Mouse (Mus musculus) megakaryocyte-erythroid progenitor cell, adult 5 weeks (primary cell): ENCODE data around the gene Hist1h2aa. TPM values are rescaled to one million over a fixed set of nuclear protein-coding genes. Genes with fewer than 3 reads are reported as not detected.

ENCODE experiments used
- polyA plus RNA-seq: library from polyadenylated mRNA; stranded (reverse); fragments of >175 nt; gene quantifications from 2 replicates; pipeline ENCODE4 v1.2.3, GENCODE M21; 2012

Gene Hist1h2aa
- polyA plus RNA-seq = not detected in 2 replicates

GRCm38 (mm10) chr13:23934211-23934520 lies at the start of gene Hist1h2aa:
Gene Hist1h2aa, plus strand, starts transcription at chr13:23934462.

GRCm38 (mm10) chr13:23914376-23915167 lies 19.7 kb upstream of the Hist1h2aa start, which contains the start of gene Slc17a4:
Gene Slc17a4, minus strand, starts transcription at chr13:23915009.

GRCm38 (mm10) chr13:23933421-23934210 lies 646 bp upstream of the Hist1h2aa start, which contains the start of gene Hist1h2ba:
Gene Hist1h2ba, minus strand, starts transcription at chr13:23934156.

Other genes with a start within 250 kb of the Hist1h2aa start
- gene Hist1h1t, start 238.6 kb upstream of the Hist1h2aa start, polyA plus RNA-seq = 0.27 TPM in 1 of 2 replicates, not detected in the other
- gene Hist1h4c, start 236.0 kb upstream of the Hist1h2aa start, polyA plus RNA-seq = 4.5 and 10.6 TPM in 2 replicates
- 8.0 and 15.2 TPM in 2 replicates for gene Hfe, start 223.6 kb upstream of the Hist1h2aa start, polyA plus RNA-seq
- 100 and 116 TPM in 2 replicates for gene Hist1h1c, start 195.7 kb upstream of the Hist1h2aa start, polyA plus RNA-seq
- gene Hist1h3c, start 188.9 kb upstream of the Hist1h2aa start, polyA plus RNA-seq = 20.1 and 23.0 TPM in 2 replicates
- 11.2 and 22.3 TPM in 2 replicates for gene Hist1h2bb, start 187.7 kb upstream of the Hist1h2aa start, polyA plus RNA-seq
- gene Hist1h2ab, start 183.3 kb upstream of the Hist1h2aa start, polyA plus RNA-seq = 17.6 and 35.4 TPM in 2 replicates
- gene Hist1h3b, start 182.2 kb upstream of the Hist1h2aa start, polyA plus RNA-seq = 9.2 and 14.4 TPM in 2 replicates
- 13.8 and 16.1 TPM in 2 replicates for gene Hist1h4b, start 177.4 kb upstream of the Hist1h2aa start, polyA plus RNA-seq
- gene Hist1h4a, start 173.2 kb upstream of the Hist1h2aa start, polyA plus RNA-seq = 16.8 and 23.1 TPM in 2 replicates
- gene Hist1h3a, start 172.1 kb upstream of the Hist1h2aa start, polyA plus RNA-seq = 21.7 and 27.6 TPM in 2 replicates
- gene Hist1h1a, start 170.8 kb upstream of the Hist1h2aa start, polyA plus RNA-seq = 1.2 and 3.7 TPM in 2 replicates
- 0.08 TPM in 1 of 2 replicates, not detected in the other for gene Trim38, start 164.5 kb upstream of the Hist1h2aa start, polyA plus RNA-seq
- not detected in 2 replicates for gene Slc17a2, start 127.5 kb upstream of the Hist1h2aa start, polyA plus RNA-seq
- not detected in 2 replicates for gene Slc17a3, start 95.0 kb upstream of the Hist1h2aa start, polyA plus RNA-seq
- gene Slc17a1, start 66.7 kb upstream of the Hist1h2aa start, polyA plus RNA-seq = not detected in 2 replicates
- 0.01 TPM in 1 of 2 replicates, not detected in the other for gene Slc17a4, start 19.5 kb upstream of the Hist1h2aa start, polyA plus RNA-seq
- gene Hist1h2ba, start 306 bp upstream of the Hist1h2aa start, polyA plus RNA-seq = not detected in 2 replicates
- not detected in 2 replicates for gene Scgn, start 56.8 kb downstream of the Hist1h2aa start, polyA plus RNA-seq